Mouse (Mus musculus): Measurements from ENCODE around the gene 5430427O19Rik.

The 5430427O19Rik gene

DNA sequence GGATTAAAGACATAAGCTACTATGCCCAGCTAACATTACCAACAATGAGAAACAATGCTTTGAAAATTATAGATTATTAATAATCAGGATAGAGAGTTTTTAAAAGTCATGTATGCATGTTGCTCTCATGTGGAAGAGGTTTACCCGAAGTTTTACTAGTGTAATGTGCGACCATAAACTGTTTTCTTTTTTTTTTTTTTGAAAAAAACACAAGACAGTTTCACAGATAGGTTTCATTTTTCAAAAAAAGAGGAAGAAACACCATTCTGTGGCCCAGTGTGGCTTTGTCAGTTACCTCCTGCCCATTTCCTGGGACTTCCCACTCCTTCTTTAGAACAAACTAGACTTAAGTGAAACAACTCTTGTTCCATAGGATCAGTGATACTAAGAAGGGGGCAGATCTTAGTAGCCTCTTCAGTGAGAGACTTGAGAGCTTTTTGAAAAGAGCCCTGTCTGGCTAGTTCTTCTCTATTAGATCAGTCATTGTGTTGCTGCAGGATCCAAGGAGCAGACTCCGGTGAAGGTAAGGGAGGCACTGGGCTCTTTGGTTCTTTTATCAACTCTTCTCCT, at the start of gene 5430427O19Rik:
Gene 5430427O19Rik, plus strand, starts transcription at position 441 of the 570 bp plus-strand sequence.
- DNase-seq (ENCODE audit: low spot score): no peak

DNA sequence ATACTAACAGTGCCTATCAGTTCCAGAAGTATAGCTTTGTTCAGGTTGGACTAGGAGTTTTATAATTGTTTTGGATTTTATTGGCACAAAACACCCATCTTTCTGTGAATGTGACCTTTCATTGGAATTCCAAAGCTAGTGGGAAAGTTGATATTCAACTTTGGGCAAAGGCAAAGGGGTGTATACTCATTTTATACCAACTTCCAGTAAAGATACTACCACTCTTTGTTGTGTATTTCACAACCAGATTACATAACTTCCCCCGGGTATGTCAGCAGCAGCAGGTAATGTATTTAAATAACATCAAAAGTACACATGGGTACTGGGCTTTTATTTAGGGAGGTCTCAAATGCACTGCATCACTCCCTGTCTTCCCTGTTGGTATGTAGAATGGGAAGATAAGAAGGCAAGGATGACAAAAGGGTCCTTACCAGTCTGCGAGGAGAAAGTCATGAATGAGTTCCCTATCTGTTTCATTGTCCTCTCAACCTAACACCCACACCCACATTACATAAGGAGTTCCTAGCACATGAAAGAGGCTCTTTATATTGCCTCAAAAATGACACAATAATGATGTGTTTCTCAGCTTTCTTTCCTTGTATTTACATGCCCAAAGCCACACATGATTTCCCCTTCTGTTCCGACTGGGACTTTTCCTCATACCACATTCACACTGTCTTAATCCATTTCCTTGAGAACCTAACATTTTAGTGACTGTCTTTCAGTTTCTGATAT, 42.3 kb upstream of the 5430427O19Rik start:
- no peak for DNase-seq (ENCODE audit: low spot score)

DNA sequence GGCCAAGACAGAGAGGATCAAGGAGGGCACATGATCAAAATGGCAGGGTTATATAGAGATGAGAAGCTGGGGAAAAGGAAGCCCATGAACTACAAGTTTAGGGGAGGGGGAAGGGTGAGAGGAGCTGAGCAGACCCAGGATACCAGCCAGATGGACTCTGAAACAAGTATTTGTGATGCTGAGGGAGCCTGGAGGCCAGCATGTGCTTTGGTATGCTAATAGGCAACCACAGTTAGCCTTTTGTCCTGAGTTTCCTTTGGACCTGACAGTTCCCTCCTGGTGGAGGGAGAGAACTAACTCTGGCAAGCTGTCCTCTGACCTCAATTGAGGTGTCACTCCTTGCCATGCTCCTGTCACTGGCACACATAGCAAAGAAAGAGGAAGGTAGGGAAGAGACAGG, 41.2 kb upstream of the 5430427O19Rik start:
- DNase-seq (ENCODE audit: low spot score): no peak

DNA sequence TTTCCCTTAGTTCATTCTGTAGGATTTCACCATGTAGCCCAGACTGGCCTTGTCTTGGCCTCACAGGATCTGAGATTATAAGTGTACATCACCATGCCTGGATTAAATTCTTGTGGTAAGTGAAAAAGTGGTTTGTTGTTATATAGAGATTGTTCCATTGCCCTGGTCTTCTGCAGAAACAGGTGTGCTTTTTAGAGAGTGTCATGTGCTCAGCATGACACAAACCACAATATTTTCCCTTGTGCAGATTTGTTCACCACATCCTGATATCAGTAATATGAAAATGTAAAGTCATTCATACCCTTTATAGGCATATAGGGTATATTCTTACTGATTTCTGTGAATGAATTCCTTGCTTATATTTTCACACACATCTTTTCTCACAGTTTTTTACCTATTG, 31.0 kb upstream of the 5430427O19Rik start:
- no peak for DNase-seq (ENCODE audit: low spot score)

DNA sequence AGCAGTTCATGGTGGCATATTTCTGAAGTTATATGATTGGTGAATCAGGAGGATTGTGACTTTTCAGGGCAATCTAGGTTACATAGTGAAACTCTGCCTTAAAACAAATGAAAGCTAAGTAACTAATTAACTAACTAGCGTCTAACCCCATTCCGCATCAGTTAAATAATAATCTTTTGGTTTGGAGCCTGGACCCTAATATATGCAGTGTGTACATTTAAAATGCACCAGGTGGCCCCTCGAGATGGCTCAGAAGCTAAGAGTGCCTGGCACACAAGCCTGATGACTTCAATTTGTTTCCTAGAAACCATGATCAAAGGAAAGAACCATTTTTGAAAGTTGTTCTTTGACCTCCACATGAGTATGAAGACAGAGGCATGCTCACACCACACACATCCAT, 14.2 kb upstream of the 5430427O19Rik start:
- DNase-seq (ENCODE audit: low spot score): no peak

DNA sequence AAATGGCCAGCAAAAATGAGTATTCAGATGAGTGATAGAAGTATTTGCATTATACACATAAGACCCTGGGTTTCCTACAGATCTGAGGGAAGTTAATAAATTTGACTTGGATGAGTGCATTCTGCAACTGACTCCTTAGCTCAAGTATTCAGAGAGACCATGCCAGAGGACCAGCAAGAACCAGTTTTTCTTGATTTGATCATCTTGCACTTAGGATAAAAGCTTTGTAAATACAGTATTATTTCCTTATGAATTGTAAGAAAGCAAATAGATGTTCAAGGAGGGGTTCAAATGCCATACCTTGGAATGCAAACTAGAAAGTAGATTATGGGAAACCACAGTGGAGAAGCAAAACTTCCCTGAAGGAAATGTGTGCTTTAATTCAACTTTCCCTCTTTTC, 13.0 kb upstream of the 5430427O19Rik start:
- no peak for DNase-seq (ENCODE audit: low spot score)

DNA sequence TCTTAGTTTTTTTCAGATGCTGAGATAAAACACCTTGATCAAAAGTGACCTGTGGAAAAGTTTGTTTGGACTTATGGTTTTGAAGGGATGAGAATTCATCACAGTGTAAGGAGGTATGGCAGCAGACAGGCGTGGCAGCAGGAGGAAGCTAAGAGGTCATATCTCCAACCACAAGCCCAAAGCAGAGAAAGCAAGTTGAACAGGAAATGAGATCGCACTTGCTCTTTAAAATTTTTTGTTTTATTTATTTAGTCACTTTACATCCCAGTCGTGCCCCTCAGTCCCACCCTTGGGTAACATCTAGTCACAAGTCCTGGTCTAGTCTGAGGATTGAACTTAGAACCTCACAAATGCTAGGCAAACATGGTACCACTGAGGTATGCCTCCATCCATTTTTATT, 2.1 kb upstream of the 5430427O19Rik start:
- DNase-seq (ENCODE audit: low spot score): no peak

DNA sequence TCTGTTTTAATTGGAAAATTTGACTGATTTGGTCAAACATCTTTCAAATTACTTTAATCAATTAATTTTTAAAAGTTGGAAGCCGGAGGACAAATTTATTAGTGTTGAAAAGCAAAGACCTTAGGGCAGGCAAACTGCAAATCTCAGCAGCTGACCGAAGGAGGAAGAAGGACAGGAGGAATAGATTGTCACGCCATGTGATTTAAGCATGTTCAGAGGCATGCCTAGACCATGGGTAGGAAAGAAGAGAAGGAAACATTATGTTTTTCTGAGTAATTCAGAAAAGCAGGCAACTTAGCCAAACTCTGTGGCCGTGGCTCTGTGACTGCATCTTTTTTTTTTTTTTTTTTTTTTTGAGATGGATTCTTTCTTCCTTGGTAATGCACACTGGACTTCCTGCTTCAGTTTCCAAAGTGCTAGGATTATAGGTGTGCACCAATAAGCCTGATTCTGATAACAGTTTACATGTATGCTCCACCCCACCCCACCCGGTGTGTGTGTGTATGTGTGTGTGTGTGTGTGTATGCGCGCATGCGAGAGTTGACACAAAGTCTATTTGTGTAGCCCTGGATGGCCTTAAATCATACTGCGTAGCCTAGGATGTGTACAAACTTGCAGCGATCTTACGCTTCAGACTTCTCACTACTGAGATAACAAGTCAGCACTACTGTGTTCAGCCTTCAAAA, 1.4 kb downstream of the 5430427O19Rik start:
- no peak for DNase-seq (ENCODE audit: low spot score)

DNA sequence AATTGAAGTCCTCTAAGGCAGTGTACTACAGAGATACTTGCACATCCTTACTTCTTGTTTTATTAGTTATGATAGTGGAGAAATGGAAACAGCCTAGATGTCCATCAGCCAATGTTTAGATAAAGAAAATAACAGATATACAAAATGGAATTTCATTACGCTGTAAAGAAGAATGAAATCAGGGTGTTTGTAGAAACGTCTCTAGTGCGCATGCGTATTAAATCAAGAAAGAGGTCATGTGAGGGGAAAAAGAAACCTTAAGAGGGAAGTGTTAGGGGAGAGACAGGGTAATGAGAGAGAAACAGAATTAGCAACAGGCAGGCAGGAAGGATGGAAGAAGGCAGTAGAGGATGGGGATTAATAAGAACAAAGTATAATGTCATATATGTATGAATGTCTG, 4.2 kb downstream of the 5430427O19Rik start:
- DNase-seq (ENCODE audit: low spot score): no peak

DNA sequence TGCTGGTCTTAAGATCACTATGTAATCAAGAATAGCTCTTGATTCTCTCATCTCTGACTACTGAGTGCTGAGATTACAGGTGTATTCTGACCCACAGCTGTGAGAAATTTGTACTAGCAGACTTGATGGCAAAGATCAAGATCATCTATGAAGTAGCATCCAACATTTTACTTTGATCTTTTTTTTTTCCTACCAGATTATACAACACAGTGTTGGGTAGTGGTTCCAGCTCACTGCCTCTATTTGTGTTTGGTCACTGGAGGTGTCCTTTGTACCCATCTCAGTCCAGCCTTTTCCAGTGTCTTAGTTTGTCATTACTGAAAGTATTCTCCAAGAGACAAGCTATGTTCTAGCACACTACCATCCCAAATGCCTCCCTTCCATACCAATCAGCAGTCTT, 5.8 kb downstream of the 5430427O19Rik start:
- DNase-seq (ENCODE audit: low spot score): no peak

DNA sequence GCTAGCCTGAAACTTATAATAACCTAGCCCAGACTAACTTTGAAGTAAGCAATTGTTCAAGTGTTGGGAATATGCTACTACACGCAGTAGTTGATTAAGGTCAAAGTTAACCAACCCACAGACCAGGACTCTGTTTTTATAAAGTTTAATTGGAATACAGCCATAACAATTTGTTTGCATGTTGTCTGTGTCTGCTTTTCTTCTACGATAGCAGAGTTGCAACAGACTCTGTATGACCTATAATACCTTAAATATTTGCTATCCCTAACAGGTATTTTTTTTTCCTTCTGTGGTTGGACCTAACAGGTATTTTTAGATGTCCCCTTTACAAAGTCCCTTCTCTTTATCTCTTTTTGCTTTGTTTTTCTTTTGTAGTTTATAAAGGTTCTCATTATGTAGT, 7.6 kb downstream of the 5430427O19Rik start:
- DNase-seq (ENCODE audit: low spot score): no peak

DNA sequence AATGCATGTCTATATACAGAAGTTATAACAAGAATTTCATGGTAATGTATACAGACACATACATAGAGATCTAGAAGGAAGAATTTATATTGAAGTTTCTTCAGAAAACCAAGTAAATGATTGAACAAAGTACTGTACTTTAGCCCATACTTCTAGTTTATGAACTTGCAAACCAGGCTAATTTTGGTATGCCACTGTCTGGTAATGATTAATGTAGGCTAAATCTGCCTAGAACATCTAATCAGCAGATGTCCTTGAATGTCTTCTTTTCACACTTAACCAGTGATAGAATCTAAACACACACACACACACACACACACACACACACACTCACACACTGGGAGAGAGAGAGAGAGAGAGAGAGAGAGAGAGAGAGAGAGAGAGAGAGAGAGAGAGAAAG, 8.1 kb downstream of the 5430427O19Rik start:
- DNase-seq (ENCODE audit: low spot score): no peak

DNA sequence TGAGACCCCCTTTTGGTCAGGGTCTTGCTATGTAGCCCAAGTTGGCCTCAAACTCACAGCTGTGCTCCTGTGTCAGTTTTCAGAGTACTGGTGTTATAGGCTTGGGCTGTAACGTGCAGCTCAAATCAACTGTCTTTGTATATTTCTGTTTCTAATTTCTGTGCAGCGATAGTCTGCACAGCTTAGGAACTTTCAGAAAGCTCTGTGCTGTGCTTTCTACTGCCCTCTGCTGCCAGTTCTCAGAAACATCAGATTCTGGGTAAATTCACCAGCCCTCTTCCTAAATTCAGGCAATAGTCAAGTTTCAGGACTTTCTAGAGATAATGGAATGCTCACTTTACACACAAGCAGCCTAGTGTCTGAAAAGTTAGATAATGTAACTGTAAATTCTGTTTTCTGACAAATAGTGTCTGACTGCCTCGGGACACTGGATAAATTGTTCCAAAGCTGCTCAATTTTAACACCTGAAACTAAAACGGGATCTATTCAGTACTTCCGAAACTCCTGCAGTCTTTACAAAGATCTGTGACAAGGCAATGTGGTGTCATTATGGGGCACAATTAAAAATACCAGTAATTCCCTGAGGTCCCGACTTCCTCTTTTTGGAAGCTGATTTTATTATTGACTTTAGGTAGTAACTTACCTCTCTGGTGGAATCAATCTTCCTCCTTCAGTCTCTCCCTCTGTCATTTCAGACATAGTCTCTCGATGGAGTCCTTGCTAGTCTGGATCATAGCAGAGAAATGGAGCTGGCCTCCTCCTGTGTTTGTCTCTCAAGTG, 9.2 kb downstream of the 5430427O19Rik start:
- DNase-seq (ENCODE audit: low spot score): no peak

DNA sequence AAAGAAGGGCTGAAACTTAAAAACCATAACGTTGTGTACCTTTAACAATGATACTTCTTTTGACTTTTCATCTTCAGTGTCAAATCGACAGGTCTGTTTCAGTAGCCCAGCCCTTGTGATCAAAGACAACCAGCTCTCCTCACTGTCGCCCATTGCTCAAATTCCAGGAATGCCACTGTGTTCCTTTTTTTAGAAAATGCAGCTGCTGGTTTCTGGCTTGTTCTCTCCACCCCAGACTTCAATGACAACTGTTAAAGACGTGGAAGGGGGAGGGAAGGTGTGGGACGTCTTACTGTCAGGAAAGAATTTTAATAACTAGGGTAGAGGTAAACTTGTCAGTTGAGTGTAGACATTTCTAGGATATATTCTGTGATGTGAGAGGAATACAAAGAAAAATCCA, 16.5 kb downstream of the 5430427O19Rik start:
- DNase-seq (ENCODE audit: low spot score): no peak

DNA sequence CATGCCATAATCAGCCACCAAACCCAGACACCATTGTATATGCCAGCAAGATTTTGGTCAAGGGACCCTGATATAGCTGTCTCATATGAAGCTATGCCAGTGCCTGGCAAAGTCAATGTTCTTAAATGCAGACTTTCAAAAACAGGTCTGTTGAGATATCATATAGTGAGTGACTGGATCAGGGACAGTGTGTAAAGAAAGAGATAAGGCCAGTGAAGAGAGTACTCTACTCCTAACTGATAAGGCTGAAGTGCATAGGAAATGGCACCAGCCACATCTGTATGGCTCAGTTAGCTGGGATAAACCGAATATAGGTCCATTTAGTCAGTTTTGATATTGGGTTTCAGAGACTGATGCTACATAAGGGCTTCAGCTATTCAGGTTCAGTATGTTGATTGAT, 31.0 kb downstream of the 5430427O19Rik start:
- DNase-seq (ENCODE audit: low spot score): no peak

DNA sequence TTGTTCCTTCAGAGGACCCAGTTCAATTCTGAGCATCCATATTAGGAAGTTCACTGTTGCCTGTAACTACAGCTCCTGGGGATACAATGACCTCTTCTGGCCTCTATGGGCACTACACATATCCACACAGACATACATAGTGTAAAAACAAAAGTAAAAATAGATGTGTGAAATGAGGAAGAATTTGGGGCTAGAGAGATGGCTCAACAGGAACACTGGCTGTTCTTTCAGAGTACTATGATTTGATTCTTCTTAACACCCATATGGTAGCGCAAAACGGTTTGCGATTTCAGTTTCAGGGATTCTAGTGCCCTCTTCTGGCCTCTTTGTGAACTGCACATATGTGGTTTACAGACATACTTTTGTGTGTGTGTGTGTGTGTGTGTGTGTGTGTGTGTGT, 48.9 kb downstream of the 5430427O19Rik start:
- DNase-seq (ENCODE audit: low spot score): no peak

DNA sequence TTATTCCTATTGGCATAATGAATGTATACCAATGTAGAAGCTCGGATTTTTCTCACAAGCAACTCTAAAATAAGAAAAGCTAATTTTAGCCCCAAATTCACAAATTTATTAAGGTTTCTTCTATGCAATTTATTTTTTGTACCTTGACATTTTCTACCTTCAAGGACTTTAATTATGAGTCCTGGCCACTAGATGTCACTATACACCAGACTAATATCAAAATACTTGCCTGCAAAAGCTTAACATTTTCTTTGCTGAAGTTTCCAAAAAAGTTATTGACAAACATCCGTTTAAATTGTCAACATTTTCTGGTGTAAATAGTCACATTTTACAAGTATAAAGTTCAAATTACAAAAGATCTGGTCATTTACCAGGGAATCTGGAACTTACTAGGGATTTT, 62.8 kb downstream of the 5430427O19Rik start:
- no peak for DNase-seq (ENCODE audit: low spot score)

All from urinary bladder, postnatal 10 days (tissue).